Mouse (Mus musculus) embryo, embryonic 11.5 days (tissue): Measurements from ENCODE around the gene Kcnj14.

Experiments
- DNase-seq: peaks from one replicate; pipeline ENCODE4 v3.0.0-alpha.2; 2012; ENCODE audit warnings: low read depth, low spot score

Kcnj14 gene

DNA sequence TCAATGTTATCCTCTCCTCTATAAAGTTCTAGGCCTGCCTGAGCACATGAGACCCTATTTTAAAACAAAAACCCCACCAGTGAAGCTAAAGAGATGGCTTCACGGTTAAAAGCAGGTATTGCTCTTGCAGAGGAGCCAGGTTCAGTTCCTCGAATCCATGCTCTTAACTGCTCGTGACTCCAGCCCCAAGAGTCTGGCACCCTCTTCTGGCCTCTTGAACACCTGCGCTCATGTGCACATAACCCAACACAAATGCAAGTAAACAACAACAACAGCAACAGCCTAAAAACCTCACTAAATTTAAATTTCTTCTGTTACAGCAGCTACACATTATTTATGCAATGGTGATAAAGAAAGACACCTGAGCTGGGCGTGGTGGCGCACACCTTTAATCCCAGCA lies 57.1 kb downstream of the Kcnj14 start:
- DNase-seq = no peak

GRCm38 (mm10) chr7:45766764-45767163 lies 57.8 kb downstream of the Kcnj14 start:
- DNase-seq = no peak
